ENCODE assay signal across 14 mouse cellular contexts in the genomic region with DNA sequence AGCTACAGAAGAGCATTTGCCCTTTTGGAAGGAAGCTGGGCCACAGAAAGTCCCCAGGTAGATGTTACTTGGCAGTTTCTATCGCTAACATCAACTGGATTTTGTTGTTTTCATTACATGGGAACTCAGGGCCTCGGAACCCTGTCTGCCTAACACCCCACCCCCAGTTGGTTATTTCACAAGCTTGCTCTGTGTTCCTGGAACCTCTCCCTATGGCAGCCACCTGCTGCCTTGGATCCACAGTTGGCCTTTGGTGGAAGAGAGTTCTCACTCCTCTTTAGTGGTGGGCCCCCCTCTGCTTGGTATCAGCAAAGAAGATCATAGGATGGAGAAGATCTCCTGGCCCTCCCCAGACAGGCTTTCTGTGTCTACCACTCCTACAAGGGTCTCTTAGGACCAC. TPM values are rescaled to one million over a fixed set of nuclear protein-coding genes. Genes with fewer than 3 reads are reported as not detected.
"Had no signal": no experiment of that assay in that cellular context is flagged by ENCODE, and none has a peak within 500 bp of the region (broad histone marks: within the 10 kb centered on the region; RNA-seq: fewer than 3 reads in every experiment).

No protein-coding gene starts in this region.

- DNase-seq: kidney, adult 2 months; kidney, postnatal 25 days; liver, embryonic 13.5 days; lung, embryonic 14.5 days; midbrain, embryonic 14.5 days; thymus, adult 2 months; thymus, postnatal 14 days; thymus, postnatal 4 days had no signal

RNA-seq across cellular contexts. Expression of gene Dgat2, which starts 16.3 kb away (rescaled TPM):
- total RNA-seq: megakaryocyte-erythroid progenitor cell, adult 5-6 weeks had no signal

RNA-seq across cellular contexts. Expression of gene Mogat2, which starts 39.6 kb away (rescaled TPM):
- total RNA-seq: layer of hippocampus, adult 8-10 months; layer of hippocampus, postnatal 10 days; left cerebral cortex, adult 2 months; left cerebral cortex, postnatal 36 days; megakaryocyte-erythroid progenitor cell, adult 5-6 weeks; midbrain, postnatal 0 days had no signal
